Mouse (Mus musculus): ENCODE results near the gene Glra1.
"Not testable (repeated sequence)": the region's sequence is repeated elsewhere in the genome, so short reads cannot be mapped to it uniquely, and the experiment has no call there.

The Glra1 gene

DNA sequence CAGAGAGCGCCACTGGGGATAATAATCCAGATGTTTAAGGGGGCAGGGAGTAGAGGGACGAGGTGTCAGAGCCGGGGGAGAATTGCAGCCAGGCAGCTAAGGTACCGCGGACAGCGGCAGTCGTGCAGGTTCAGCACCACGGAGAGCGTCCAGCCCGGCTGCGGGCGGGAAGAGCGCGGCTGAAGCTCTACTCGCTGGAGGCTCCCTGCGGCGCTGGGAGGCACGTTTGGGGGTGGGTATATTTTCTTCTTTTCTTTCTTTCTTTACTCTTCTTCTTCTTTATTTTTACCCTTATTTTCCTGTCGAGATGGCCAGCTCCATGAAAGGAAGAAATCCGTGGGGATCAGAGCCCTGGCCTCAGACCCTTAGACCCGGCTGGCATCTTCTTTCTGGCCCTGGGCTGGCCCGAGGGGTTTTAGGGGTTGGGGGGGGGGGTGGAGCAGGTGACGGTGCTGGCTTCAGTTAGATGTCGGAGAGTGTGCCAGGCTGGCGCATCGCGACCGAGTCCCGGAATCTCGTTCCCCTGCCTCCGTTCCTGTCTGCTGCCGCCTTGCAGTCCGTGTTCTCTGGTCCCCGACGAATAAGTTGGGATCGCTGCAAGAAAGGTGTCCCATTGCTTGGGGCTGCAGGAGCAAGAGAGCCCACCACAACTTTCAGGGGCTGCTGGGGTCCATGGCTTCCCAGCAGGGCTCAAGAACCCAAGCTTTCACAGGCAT lies at the start of gene Glra1:
TSS of gene Glra1 (minus strand) at position 391 of the 716 bp plus-strand sequence.
- in situ Hi-C loops (cut with MboI, MseI): no loop called here

DNA sequence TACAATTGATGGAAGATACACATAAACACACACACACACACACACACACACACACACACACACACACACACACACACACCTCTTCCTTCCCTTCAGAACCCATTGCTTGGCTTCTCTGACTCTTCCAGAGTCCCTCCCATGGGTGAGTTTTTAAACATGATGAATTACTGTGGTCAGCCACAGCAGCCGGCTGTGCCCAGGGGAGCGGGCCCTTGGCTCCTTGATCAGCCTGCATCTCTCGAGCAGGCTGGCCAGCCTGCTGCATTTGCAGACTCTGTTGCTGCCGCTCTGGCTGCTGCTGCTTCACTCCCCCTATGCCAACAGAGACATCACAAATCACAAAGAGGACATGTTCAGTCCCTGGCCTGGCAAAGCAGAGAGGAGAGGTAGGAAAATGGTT lies 29.0 kb upstream of the Glra1 start:
- in situ Hi-C loops (cut with MboI, MseI): loop anchor here in 1 of 2 experiments (25.0 kb wide), 1 partner anchor 1000 kb away; no protein-coding TSS in a partner anchor

DNA sequence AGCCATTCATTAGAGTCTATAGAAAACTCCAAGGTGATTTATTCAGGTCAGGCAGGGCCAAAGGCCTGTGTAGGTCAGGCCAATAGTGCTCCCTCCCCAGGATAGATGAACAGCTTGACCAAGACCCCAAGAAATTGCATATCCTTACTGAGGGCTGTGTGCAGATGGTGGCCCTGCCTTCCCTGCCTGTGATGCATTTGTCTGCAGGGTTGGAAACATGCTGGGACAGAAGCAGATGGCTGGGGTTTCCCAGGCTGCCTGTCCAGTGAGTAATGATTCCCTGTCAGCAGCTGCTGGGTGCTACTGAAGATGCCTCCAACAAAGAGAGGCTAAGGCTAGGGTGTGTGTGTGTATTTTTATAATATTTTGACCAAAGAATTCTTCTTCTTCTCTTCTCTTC lies 25.9 kb upstream of the Glra1 start:
- in situ Hi-C loops (cut with MboI, MseI): loop anchor here in 1 of 2 experiments (25.0 kb wide), 1 partner anchor 1003 kb away; no protein-coding TSS in a partner anchor

DNA sequence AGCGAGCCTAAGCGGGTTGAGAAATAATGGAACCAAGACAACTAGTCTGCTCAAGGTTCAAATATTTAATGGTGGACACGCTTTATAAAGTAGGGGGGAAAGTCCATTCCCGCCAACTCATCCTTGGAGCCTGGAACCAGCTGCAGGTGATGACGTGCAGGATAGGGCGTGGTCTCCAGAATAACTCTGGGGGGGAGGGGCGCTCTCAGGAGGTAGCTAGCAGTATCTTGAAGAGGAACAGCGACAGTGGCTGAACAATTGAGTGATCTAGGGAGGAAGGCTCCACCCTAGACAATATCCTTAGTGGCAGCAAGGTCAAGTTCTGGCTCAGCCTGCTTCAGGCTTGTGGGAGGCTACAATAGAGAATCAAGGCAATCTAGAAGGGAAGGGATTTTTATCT lies 6.6 kb upstream of the Glra1 start:
- in situ Hi-C loops (cut with MboI, MseI): not testable (repeated sequence)

DNA sequence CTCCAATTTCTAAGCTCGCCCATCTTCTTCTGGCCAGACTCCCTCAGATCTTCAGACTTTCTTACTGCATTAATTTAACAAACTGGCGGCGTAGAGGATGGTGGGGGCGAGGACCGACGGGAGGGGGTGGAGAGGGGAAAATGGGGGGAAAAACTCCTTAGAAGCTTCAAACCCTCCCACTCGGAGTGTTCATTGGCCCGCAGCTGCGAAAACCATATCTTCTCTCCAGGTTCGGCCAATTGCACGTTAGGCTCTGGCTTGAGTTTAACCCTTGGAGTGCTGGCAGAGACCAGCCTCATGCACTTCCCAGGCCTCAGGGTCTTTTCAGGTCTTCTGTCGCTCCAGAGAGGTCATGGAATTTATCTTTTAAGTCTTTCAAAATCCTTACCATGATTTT lies 524 bp upstream of the Glra1 start:
- in situ Hi-C loops (cut with MboI, MseI): no loop called here

DNA sequence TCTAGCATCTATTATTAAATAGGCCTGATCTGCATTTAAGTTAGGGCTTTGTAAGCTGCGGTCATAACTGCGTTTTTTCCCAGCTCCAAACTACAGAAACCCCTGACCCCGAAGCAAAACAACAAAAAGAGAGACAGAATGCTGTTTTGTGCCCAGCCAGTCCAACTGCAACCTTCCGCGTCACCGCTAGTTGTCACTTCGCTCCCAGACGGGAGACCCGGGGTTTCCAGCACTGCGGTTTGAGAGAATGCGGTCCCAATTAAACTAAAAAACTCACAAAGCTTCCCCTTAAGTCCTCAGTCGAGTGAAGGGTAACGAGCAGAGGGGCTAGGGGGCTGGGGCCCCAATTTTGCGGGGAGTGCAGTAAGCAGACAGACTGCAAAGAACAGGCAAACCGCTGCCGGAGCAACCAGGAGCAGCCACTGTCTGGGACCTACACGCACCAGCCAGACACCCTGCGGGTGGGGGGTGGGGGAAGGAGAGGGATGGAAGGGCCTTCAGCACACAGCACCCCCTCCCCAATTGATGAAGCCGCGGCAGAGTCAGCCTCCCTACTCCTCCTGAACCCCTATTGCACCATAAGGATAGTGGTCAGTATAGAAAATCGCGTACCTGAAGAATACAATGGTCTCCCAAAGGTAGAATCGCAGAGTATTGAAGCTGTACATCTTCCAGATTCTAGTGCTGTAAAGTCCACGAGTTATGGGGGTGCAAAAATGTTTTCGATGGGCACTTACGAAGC lies 761 bp downstream of the Glra1 start:
- in situ Hi-C loops (cut with MboI, MseI): no loop called here

DNA sequence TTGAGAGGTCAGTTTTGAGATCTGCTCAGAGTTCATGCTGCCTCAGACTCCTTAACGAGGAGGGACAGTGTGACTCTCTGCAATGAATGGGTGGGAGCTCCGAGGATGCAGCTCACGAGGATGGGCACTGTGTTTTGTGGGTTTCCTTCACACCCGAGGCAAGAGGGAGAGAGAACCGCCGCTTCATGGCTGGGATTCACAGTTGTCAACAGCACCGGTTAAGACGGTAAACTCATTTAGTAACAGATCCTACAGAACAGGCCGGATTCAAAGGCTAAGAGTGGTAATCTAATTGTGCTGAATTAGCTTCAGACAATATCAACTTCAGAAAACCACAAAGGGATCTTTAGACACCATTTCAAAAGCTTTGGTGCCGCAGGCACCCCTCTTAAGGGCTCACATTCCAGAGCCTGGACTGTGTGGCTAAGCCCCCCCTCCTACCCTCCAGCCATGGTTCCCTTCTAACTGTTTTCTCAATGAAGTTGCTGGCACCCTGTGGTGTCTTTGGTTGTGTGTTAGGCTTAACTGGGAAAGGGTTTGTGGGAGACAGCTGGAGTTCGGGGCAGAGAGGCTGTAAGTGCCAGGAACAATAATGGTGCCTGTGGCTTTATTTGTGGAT lies 6.4 kb downstream of the Glra1 start:
- in situ Hi-C loops (cut with MboI, MseI): no loop called here

DNA sequence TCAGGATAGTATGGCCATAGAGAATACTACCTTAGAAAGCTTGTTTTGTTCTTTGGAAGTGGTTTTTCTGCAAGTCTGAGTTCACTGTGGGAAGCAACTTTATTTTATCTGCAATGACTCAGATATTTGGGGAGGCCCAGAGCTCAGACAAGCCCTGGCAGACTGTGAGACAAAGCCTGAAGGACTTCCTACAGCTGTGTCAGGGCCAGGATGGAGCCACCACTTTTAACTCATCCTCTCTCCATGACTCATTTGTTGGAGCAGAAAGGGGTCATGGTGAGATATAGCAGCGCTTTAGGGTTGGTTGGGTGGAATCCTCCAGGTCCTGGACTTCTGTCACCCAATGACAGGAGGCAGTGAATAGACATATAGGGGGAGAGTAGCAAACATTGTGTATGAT lies 12.3 kb downstream of the Glra1 start:
- in situ Hi-C loops (cut with MboI, MseI): no loop called here

DNA sequence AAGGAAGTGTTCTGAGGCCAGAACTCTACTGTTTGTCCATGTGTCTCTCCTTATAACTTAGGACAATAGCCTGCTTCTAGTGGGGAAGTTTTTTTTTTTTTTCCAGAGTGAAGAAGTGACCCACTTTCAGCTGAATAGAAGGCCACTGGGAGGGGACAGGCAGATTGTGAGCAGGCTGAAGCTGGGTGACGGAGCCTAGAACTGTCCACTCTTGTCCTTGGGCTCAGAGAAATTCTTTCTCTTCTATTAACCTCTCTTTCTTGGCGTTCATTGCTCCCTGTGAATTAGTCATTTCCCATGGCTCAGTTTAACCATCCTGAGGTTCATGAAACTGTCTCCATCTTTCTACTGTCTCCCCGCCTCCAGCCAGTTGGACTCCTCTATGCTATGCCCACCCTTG lies 13.6 kb downstream of the Glra1 start:
- in situ Hi-C loops (cut with MboI, MseI): no loop called here

DNA sequence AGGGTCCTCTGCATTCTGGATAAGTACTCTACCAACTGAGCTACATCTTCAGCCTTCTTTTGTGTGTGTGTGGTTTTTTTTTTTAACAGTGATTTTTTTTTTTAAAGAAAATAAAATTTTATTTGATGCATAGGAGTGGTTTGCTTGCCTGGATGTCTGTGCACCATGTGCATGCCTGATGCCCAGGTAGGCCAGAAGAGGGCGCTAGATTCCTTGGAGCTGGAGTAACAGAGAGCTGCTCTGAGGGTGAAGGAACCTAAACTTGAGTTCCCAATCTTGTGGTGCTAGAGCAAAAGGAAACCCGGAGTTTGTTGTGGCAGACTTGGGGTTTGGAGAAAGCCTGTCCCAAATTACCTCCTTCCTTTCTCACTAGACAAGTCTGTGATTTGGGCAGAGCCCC lies 16.8 kb downstream of the Glra1 start:
- in situ Hi-C loops (cut with MboI, MseI): no loop called here

DNA sequence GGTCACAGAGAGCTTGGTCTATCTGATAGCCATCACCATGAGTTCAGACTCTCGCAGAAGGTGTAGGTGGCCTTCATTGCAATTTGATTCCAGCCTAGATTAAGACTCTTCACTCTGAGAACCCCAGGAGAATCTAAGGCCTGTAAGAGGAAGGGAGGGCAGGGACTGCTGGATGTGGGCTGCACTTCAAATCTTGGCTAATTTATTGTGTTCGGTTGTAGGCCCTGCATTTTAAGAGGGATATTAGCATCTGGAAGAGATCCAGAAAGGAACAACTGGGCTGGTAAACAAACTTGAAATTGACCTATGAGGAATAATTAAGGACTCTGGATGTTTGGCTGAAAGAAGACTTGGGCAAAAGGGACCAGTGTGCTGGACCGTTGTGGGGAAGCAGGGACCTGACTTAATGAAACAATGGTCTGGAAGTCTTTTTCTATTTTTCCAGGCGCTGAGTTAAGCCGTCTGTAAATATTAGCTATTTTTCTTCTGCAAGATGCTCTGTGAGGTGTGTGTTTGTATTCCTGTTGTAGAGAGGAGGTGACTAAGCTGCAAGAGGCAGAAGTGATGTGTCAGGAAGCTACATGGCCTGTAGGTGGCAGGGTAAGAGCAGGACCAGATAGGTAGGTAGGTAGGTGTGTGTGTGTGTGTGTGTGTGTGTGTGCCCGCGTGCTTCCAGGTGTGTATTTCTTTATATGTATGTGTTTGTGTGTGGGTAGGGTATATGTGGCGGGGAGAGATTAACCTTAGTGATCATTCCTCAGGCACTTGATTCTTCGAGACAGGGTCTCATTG lies 18.4 kb downstream of the Glra1 start:
- in situ Hi-C loops (cut with MboI, MseI): no loop called here

DNA sequence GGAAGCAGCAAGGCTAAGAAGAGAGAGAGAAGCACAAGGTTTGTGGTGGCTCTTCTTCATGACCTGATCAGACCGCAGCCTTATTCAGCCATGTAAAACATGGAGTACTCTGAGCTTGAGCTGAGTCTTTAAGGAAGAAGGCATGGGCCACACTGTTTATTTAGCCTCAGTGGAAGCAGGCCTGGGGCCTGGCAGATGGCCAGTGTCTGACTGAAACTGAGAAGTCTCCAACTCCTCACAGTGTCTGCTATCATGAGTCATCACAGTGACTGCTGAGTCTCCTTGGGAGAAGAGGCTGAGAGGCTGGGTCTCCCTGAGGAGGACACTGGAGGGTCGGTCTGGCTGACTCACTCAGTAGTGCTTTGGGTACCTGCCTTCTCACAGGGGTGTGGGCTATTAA lies 33.6 kb downstream of the Glra1 start:
- in situ Hi-C loops (cut with MboI, MseI): loop anchor here in 1 of 2 experiments (10.0 kb wide), 1 partner anchor 420 kb away; no protein-coding TSS in a partner anchor

DNA sequence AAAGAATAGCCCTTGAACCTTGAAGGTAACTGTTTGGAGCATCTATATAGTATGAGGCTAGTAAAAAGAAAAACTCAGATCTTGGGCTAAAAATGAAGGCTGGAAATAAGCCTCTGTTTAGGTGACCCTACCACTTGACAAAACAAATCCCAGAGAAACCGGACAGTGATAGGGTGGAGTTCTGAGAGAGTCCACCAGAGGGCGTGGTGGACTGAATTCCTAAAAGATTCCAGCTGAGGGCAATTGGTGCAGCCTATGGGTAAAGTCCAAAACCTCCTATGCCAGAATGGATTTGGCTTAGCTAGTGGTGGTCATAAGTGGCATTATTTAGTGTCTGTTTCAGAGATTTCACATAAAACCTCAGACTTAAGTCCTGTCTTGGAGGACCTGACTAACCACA lies 36.9 kb downstream of the Glra1 start:
- in situ Hi-C loops (cut with MboI, MseI): loop anchor here in 1 of 2 experiments (10.0 kb wide), 1 partner anchor 424 kb away; no protein-coding TSS in a partner anchor

DNA sequence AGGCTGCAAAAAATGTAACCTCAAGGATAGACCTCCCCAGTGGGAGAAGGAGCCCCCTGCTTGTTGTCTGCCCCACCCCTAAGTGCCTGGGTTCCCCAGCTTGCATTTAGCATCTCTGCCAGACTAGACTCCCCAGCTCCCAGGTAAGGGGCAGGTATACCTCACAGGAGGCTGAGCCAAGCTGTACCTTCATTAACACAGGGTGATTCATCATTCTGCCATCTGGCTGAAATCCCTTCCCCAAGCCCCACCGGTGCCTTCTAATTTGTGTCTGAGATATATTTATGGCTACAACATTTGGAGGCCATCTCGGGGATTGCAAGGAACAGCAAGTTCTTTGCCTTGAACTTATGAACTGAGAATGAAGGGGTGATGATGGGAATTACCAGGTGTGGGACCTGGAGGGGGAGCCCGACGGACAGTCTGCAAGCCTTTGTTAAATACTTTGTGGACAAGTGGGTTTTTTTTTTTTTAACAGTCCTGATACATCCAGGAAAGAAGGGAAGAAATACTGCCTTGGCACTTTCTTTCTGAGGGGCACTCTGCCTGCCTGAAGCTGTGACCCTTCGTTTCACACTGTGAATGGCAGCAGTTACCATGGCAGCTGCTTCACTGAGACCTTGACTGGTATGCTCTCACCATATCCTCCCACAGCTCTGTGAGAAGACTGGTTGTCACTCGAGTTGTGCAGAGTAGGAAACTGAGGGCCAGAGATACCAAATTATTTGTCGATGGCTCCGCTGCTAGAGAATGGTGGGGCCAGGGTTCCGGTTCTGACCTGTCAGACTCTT lies 41.5 kb downstream of the Glra1 start:
- in situ Hi-C loops (cut with MboI, MseI): no loop called here

DNA sequence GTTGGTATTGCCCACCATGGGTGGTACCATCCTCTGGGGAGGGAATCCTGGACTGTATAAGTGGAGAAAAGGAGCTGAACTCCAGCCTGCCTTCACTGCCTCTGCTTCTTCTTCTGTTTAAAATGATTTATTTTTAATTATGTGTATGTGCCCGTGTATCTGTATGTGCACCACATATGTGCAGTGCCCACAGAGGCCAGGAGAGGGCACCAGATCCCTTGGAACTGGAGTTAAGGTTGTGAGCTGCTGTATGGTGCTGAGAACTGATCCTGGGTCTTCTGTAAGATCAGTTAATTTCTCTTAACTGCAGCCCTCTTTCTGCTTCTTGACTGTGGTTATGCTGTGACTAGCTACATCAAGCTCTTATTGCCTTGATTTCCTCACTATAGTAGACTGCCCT lies 62.3 kb downstream of the Glra1 start:
- in situ Hi-C loops (cut with MboI, MseI): no loop called here

DNA sequence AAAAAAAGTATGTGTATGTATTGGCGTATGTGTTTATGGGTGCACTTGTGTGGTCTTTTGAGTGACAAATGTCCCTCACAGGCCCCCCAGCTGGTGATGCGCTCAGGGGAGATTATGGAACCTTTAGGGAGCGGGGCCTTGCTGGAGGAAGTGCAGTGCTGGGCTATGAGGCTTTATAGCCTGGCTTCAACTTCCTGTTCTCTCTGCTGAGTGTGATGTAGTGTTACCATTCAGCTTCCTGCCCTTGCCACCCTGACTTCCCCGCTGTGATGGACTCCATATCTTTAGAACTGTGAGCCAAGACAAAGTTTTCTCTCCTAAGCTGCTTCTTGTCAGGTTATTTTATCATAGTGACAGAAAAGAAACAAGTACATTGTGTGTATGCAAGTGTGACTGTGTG lies 65.3 kb downstream of the Glra1 start:
- in situ Hi-C loops (cut with MboI, MseI): no loop called here

DNA sequence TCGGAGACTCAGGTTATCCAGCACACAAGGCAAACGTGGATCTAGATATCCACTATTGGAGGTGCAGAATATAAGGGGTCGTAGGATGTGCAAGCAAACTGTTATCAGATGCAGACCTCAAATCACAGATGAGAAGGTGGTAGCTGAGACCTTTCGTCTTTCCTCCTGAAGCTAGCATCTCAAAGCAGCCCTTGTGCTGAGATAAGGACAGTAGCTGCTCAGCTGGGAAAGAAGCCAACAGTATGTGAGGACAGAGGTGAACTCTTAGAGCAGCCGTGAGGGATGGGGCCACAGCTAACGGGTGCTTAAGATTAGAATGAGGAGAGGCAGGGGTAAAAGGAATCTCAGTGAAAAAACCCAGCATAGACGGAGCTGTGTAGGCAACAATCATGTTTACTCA lies 65.9 kb downstream of the Glra1 start:
- in situ Hi-C loops (cut with MboI, MseI): no loop called here

DNA sequence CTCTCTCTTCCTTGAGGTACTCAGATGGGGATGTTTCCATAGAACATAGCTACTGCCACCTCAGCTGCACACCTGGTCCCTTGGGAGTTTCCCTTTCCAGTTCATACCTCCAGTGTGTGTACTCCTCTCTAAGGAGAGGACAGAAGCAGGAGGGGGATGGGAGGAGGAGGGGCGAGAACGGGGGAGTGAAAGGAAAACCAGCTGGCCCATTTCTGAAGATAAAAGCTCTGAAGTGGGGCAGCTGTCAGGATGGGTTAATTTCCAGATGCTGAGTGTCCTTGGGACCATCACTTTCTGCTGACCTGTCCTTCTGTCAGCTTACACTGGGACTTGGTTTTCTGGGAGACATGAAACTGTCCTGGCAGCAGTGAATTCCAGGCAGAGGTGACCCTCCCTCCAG lies 73.2 kb downstream of the Glra1 start:
- in situ Hi-C loops (cut with MboI, MseI): no loop called here

DNA sequence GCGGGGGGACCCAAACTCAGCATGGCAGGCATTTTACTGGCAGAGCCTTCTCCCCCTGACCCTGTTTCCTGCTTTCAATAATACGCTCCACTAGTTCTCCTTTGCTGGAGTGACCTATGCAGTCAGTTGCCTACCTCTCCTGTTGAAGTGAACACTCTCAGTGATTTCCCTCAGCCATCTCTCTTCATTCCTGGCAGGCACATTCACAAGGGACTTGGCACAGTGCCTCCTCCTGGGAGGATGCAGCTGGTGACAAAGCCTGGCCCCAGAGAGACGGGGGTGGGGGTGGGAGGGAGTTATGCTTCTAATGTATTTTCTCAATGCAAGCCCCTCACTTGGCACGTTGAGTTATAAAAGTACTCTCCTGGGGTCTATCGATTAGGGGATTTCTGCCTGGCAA lies 74.6 kb downstream of the Glra1 start:
- in situ Hi-C loops (cut with MboI, MseI): no loop called here

DNA sequence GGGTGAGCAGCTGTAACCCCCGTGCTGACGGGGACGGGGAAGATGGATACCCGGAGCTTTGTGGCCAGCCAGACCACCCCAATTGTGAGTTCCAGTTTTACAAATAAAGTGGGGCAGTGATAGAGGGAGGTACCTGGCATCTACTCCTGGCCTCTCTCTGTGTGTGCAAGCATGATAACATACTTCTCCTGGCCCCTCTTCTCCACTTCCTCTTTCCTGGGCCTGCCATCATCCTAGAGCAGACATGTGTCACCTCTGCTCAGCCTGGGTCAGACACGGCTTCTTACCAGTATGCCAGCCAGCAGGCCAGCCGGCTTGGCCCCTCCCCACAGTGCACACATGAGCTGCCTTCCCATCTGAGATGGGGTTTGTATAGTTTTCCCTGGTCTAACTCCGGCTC lies 77.3 kb downstream of the Glra1 start:
- in situ Hi-C loops (cut with MboI, MseI): no loop called here

All from T-helper 17 cell (primary cell).